10 mouse cellular contexts compared by ENCODE assay signal in genomic region chr13:99323632-99324336, GRCm38 (mm10). TPM values are rescaled to one million over a fixed set of nuclear protein-coding genes. Genes with fewer than 3 reads are reported as not detected.
DNase-seq lines count a peak whose midpoint lies in the region; TF ChIP-seq lines count a peak whose summit lies in the region.
"Had no signal": no experiment of that assay in that cellular context is flagged by ENCODE, and none has a peak within 500 bp of the region (broad histone marks: within the 10 kb centered on the region; RNA-seq: fewer than 3 reads in every experiment).

No protein-coding gene starts in this region.

- H3K27ac ChIP-seq in brown adipose tissue, adult 24 weeks (replicated peaks; ENCODE audit: low read depth, low read length), result peak overlapping the region; percentile 15

- H3K36me3 ChIP-seq in E14TG2a.4 (ENCODE audit: insufficient read depth, low read length), result peaks cover 92% of the 10 kb centered on the region

- TF ChIP-seq CTCF in E14TG2a.4 (conservative IDR thresholded peaks at IDR 0.05; ENCODE audit: low read length), result no peak

- peaks cover 31% of the 10 kb centered on the region for H3K4me1 ChIP-seq in E14TG2a.4 (replicated peaks; ENCODE audit: low read depth, low read length)
- H3K4me1 ChIP-seq in brown adipose tissue, adult 24 weeks (ENCODE audit: control insufficient read depth, insufficient read depth, insufficient read length, low read length), result no peaks in the 10 kb centered on the region

- H3K4me3 ChIP-seq in E14TG2a.4 (replicated peaks; ENCODE audit: low read length), result 0 out of 2 replicates have a peak overlapping the region, but pooled peaks have one; percentile 1
- no peak overlapping the region for H3K4me3 ChIP-seq in brown adipose tissue, adult 24 weeks (ENCODE audit: insufficient read depth, low read depth, low read length)

- H3K27me3 ChIP-seq in E14TG2a.4 (ENCODE audit: insufficient read depth, low read length), result no peaks in the 10 kb centered on the region
- H3K27me3 ChIP-seq: Patski had no signal

- H3K9me3 ChIP-seq in E14TG2a.4 (ENCODE audit: low read length), result no peaks in the 10 kb centered on the region

- peak; percentile 6 for DNase-seq in kidney, adult 11 months
- no peak for DNase-seq in kidney, adult 8-10 months
- DNase-seq in lung, postnatal 25 days (ENCODE audit: low spot score), result peak; percentile 54
- DNase-seq in urinary bladder, adult 2 months (ENCODE audit: low spot score), result no peak
- no peak for DNase-seq in ovary, adult 18-20 months (ENCODE audit: low spot score)
- DNase-seq: right cerebral cortex, postnatal 4 days; thymus, postnatal 4 days had no signal

RNA-seq across cellular contexts. Expression of gene Ptcd2, which starts 20.7 kb away (rescaled TPM):
- 39.8 and 48.7 TPM in 2 replicates for polyA plus RNA-seq in brown adipose tissue, adult 24 weeks (2012; ENCODE audit: insufficient read depth, insufficient read length, missing spikeins)
- 22.2 and 23.5 TPM in 2 replicates for polyA plus RNA-seq in urinary bladder, adult 2 months (2012; rRNA removed)

RNA-seq across cellular contexts. Expression of gene Mrps27, which starts 20.8 kb away (rescaled TPM):
- polyA plus RNA-seq in brown adipose tissue, adult 24 weeks (2012; ENCODE audit: insufficient read depth, insufficient read length, missing spikeins), result 58.4 and 61.0 TPM in 2 replicates
- polyA plus RNA-seq in urinary bladder, adult 2 months (2012; rRNA removed), result 20.8 and 21.1 TPM in 2 replicates

Comparison
In these comparisons a context has a peak if more than half of its experiments do, and no peak if none do; other contexts are left out.
1. DNase-seq: peak in kidney, adult 11 months (single experiment) and lung, postnatal 25 days (single experiment); none in kidney, adult 8-10 months (0 of 2), urinary bladder, adult 2 months (single experiment) and ovary, adult 18-20 months (single experiment).